Mouse (Mus musculus) left cerebral cortex, postnatal 14 days (tissue): ENCODE measurements at regions not wholly inside any gene's neighbourhood (a gene's known extent, or its start where the extent isn't known, plus 50 kb on each side); places are given as distances from the start of the nearest gene placed in this dataset.

Experiments
- DNase-seq, 2 experiments: peaks; one replicate each; pipeline ENCODE4 v3.0.0; 2021 to 2022; ENCODE audit warnings: low spot score in 2 of 2, mixed read lengths in 1 of 2
- intact Hi-C: fragments of 180-260 bp; cut with DNase I; formaldehyde crosslinking; loops from one replicate; pipeline ENCODE4 v1.15.1; 2025

DNA sequence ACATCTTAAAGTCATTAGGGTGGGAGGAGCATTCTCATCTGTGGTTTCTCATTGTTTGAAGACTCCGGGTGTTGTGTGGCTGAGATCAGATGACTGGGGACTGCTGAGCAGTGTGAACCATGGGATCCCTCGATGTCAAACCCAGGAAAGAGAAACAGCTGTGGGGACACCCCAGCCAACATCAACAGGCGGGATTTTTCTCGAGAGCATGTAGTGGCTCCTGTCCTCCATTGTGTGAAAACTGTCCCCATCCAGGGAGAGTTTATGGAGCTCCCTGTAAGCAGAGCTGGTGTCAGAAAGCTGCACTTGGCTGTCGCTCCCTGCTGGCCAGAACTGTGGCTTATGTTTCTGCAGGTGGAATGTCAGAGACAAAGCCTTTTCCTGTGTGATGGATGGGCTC, 210.7 kb upstream of the Bmper start:
- DNase-seq = no peak
- intact Hi-C loops = loop anchor here (5.0 to 10.0 kb wide), 2 partner anchors 260 to 297 kb away; no protein-coding TSS in a partner anchor

- intact Hi-C loops = loop anchor here (10.0 kb wide), 1 partner anchor 302 kb away; no protein-coding TSS in a partner anchor
- DNase-seq = no peak
Measured at GRCm38 (mm10) chr9:23016733-23017132, 206.1 kb upstream of the Bmper start.

DNA sequence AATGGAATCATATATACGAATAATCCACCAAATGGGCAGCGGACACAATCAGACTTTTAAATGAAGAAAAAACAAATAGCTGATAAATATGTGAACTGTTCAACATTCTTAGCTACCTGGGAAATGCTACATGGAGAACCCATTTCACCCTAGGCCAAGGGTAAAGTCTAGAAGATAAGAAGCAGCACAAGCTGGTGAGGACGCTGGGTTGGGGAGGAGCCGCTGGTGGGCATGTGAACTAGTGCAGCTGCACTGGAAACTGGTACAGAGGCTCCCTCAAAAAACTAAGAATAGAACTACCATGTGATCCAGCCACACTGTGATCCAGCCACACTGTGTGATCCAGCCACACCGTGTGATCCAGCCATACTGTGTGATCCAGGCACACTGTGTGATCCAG, 198.8 kb upstream of the Bmper start:
- intact Hi-C loops = no loop called here
- DNase-seq = no peak

- intact Hi-C loops = loop anchor here (5.0 kb wide), 1 partner anchor 227 kb away; no protein-coding TSS in a partner anchor
- no peak for DNase-seq
Measured at GRCm38 (mm10) chr9:23025247-23025646, 197.6 kb upstream of the Bmper start.

DNA sequence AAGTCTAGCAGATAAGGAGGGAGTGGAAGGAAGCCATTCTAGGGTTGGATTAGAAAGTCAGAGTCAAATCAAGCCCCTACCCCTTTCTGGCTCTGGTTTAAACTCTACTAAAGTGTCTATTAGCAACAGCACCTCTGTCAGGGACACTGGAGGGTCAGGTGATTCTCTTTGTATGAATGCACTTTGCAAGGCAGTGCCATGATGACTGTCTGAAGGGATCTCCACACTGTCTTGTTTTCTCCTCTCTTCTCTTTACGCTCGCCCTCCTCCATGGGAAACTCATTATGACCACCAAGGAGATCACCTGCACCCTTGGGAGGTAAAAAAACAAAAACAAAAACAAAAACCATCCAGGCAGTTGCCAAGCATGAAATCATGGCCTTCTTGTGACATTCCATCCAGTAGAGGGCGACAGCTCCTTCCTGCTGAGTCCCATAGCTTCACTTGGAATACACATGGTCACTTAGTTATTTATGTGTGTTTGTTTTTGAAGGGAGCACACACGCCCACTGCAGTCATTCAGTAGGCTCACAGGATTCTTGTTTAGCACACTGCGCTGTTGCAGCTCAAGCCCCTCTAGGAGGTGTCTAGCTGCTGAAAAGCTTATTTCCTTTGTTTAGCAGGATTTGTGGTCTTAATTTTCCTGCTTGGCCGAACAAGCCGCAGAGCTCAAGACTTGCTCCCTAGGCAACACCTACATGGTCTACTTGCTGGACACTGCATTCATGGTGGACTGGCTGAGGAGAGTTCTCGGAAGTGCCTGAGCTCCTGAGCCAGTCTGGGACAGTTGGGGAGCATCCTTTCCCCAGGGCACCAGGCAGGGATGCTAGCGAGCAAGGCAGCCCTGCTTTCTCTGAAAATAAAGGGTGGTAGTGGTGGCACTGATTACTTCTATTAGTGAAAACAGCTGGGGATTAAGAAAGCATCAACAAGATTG, 195.2 kb upstream of the Bmper start:
- intact Hi-C loops = loop anchor here (2.0 to 5.0 kb wide), 2 partner anchors 185 to 225 kb away; no protein-coding TSS in a partner anchor
- DNase-seq = peak; percentile 73 to 80

DNA sequence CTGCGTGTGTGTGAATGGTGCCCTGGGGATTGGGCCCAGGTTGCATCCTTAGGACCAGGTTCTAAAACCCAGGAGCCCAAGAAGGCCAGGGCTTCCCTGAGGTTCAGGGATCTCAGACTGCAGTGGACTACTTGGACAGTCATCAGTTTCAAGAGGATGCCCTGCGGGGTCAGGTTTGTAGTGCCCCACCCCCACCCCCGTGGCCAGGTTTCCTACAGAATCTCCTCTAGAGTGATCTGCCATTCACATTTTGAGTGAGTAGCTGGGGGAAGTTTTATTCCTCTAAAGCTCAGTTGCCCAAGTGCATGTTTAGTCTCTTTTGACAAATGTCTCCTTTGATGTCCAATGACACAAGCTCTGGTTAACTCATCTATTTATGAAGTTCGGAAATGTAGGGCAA, 193.5 kb upstream of the Bmper start:
- intact Hi-C loops = loop anchor here (5.0 kb wide), 1 partner anchor 223 kb away; no protein-coding TSS in a partner anchor

DNA sequence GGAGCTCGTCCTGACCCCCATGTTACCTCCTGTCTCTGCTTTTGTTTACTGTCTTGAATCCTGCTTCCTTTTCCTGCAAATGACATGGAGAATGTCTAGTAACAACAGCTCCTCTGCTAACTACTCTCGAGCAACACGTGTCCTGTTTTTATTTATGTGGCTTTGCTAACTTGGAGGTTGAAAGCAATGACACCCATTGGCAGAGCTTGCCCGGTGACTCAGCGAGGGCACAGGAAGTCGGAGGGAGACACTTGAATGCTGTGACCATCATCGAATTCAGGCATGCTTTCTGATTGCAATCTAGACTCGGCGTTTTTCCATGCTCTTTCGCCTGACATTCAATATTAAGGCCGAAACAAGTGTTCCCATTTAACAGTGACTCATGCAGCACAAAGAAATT, 192.7 kb upstream of the Bmper start:
- no peak for DNase-seq
- intact Hi-C loops = no loop called here

More for the DNA sequence above, 193.5 kb upstream of the Bmper start:
- DNase-seq = no peak

DNA sequence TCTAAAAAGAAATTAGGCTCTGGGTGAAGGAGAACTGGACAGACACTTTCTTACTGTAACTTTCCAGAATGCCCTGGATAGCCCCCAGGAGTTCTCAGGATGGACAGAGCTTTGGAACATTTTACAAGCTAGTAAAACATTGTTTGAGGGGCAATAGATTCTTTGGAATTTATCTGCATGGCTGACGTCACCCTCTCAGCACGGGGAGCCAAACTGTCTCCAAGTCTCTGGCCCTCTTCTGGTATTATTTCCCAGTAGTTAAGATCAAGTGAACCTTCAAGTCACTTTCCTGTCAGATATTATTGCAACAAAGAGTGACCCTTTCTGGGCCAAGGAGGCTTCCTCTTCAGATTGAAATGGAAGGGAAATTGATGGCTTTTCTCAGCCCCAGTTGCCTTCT, 192.3 kb upstream of the Bmper start:
- no peak for DNase-seq
- intact Hi-C loops = no loop called here

DNA sequence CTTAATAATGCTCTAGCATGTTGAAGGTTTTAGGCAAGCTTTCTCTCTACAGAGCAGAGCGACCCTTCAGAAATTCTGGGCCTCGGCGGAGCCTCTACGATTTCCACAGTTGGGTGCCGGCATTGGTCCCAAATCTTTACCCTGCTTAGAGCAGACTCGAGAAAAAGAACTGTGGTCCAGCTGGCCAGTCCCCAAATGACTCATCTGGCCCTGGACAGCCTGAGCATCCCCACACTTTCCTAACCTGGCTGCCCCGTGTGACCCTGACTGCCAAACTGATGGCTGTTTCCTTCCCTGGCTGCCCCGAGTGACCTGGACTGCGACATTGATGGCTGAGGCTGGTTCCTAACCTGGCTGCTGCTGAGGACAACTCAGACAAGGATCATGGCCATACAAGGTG, 191.0 kb upstream of the Bmper start:
- no peak for DNase-seq
- intact Hi-C loops = no loop called here

- intact Hi-C loops = no loop called here
- DNase-seq = no peak
Measured at GRCm38 (mm10) chr9:23035306-23035705, 187.6 kb upstream of the Bmper start.

DNA sequence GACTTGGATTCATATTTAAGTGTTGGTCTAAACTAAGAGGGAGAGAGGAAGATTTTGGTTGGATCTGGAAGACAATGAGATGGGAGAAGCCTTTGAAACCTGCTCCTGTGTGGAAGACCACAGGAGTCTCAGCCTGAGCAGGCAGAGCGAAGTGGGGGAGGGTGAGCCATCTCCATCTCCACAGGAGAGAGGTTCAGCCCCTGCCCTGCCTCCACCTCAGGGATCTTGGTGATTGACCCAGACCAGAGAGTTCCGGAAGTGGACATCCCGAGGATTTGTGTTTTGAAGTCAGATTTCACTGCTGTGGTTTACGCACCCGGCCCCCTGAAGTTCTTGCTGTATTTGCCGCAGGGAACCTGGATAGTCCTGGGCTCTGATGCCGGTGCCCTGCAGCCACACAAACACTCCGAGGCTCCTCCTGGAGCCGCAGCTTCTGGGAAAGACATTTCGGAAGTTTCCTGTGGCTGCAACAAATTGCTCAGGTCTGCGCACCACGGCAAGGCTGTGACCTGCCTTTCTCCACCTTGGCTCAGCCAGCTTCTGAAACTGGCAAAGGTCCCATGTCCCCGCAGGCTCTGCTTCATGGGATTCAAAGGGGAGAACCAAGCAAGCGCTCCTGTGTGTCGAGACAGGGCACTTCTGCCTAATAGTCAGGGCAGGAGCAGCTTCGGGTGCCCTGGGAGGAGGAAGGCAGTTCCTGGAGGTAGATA, 186.8 kb upstream of the Bmper start:
- DNase-seq = no peak
- intact Hi-C loops = no loop called here

DNA sequence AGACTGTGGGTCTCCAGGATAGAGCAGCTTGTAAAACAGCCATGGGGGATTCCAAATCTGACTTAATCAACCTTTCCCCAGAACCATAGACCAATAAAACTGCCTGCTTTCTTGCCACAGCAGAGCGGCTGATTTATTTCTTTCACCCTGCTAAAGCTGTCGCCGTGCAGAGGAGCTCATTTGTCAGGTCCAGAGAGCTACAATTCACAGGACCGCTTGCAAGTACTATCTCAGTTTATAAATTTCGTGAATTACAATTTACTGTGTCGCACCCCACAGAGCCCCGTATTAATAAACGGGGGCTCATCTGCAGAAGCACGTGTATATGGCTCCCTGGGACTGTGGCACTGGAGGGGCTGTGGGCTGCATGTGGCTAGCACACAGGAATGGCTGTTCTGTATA, 185.4 kb upstream of the Bmper start:
- intact Hi-C loops = no loop called here
- DNase-seq = no peak

DNA sequence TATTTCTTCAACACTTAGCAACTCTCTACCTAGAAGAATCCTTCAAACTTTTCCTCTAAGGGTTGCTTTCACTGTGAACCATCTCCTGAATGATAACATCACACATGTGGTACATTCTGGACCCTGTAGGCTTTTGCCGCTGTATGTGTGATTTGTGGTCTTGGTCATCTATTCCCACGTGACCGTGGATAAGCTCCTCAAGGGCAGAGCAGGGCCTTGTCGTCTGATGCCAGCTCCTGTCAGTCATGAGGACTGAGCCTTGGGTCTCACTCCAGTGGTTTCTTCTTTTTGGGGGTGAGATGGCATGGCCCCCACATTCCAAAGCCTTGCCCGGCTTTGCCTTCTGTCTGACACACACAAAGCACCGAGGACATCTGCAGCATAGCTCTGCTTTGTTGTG, 183.3 kb upstream of the Bmper start:
- intact Hi-C loops = no loop called here
- no peak for DNase-seq

GRCm38 (mm10) chr9:23041025-23041424, 181.9 kb upstream of the Bmper start:
- DNase-seq = no peak
- intact Hi-C loops = no loop called here

DNA sequence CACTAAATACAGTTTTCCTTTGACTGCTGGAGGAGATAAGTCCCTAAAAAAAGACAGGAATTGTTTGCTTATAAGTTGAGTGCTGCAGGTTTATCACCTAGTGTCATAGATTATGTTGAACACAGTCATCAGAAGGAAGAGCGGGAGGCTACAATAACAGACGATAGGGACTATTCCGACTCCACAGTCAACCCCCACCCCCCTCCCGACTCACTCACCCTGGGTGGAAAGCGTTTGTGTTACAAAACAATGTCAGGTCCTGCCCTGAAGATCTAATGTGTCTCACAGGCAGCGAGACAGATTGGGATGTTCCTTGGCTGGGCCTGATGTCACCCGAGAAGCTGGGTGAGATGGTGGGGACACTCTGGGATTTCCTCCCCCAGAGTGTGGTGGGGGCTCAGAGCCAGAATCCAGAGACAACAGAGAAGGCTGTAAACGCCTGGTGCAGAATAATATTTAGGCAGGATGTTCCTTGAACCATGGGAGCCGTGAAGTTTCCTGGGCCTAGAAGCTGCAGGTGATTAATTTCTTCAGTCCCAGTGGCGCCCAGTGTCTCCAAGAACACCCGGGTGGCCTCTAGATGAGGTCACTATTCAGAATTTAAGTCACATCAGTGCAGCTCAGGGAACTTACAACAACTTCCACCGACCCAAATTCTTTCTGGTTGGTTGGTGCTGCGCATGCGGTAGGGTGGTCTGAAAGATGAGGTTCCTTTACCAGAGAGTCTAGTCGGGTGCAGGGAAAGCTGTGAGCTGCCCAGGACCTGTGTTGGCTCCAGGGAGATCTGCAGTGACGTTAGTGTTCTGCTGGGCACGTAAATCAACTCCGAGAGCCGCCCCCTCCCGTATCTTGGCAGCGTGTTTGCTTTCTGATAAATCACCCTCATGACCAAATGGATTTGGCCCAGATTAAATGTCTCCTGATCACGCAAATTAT, 181.1 kb upstream of the Bmper start:
- intact Hi-C loops = no loop called here

DNA sequence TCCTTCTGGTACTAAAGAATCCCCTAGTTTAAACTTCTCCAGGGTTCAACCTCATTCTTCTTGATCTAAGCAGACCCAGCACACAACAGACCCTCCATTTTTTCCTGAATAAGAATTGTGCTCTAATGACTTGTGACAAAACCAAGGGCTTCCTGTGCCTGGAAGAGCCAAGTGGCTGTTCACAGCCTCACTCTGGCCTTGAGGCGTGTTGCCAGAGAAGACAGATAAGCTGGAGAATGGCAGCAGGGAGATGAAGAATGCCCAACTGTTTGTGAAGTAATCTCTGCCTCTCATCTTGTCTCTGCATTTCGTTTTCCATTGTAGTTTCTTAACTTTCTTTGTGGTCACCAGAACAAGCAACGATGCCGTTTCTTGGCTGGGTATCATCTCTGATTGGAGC, 179.9 kb upstream of the Bmper start:
- DNase-seq = no peak
- intact Hi-C loops = no loop called here

More for the DNA sequence above, 181.1 kb upstream of the Bmper start:
- DNase-seq = no peak

DNA sequence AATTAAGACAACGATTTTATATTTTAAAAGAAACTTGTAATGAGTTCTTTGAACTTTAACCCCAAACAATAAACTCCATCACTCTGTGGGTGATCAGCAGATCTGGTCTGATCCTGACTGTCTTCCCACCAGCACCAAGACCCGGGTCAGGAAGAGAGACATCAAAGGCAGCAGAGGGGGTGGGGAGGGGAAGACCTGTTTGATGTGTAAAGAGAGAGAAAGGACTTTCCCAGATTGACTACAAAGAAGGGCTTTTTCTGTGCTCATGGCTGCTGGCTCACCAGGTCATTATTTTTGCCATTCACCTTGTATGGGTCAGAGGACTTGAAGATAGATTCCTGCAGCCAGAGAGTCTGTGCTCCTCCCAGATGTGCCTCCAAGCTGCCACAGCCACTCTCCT, 177.4 kb upstream of the Bmper start:
- intact Hi-C loops = no loop called here
- no peak for DNase-seq

DNA sequence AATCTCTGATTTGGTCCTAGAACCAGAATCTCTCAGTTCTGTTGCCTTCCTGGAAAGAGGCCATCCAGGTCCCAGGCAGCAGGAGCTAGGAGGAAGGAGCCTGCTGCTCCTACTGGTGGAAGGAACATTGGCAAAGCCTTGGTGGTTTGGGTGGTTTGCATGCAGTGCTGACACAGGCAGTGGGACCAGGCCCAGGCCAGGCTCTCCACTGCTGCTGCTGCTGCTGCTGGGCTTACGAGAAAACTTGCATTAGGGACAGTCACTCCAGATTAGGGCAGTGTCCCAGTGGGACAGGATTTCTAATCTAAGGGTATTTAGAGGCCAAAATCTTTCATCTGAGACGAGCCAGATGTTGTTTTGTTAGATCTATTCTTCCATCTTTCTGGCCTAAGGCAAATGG, 172.1 kb upstream of the Bmper start:
- intact Hi-C loops = no loop called here
- DNase-seq = no peak

DNA sequence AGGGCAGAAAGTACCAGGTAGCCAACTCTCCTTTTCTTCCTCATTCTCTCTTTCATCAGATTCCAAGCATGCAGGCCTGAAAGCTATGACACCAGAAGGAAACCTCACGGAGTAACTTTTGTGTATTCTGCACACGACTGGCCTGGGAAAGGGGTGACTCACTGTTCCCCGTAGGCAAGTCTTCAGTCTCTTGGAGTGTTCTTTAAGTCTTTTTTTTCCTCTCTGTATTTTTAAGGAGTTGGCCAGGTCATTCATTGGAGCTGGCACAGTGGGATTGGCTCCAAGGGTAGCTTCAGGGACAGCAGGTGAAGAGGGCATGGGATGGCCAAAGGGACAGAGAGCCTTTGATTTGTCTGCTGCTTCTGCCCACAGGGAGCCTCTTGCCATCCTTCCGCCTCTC, 163.3 kb upstream of the Bmper start:
- DNase-seq = no peak
- intact Hi-C loops = no loop called here
